Mouse (Mus musculus) bone marrow macrophage, adult 2 months (primary cell): Measurements from ENCODE around the gene Pln.

Experiments used
- CTCF ChIP-seq: IDR thresholded peaks from 2 replicates; pipeline ENCODE4 v1.5.1; 2012; ENCODE audit warnings: low read depth, mild to moderate bottlenecking, low read length, moderate library complexity
- POLR2A ChIP-seq: IDR thresholded peaks from 2 replicates; pipeline ENCODE4 v1.6.1; 2012; ENCODE audit warnings: mild to moderate bottlenecking, low read depth, low read length, borderline replicate concordance

- TF ChIP-seq POLR2A (no peak), CTCF (no peak)
These were observed 50.9 kb downstream of the Pln start for GRCm38 (mm10) chr10:53388227-53388920.
